Mouse (Mus musculus) spleen, adult 2 months (tissue): ENCODE results near the gene Noxred1.

ENCODE experiments used
- CTCF ChIP-seq: fragments of 200-500 bp; IDR thresholded peaks from 2 replicates; pipeline ENCODE4 v1.5.1; 2011; ENCODE audit warnings: mild to moderate bottlenecking, inconsistent platforms; ENCODE audit not compliant: insufficient read depth, insufficient read length, insufficient replicate concordance; ENCODE audit errors: extremely low read depth
- POLR2A ChIP-seq: fragments of 200-500 bp; IDR thresholded peaks from 2 replicates; pipeline ENCODE4 v1.6.1; 2011; ENCODE audit warnings: low read depth, low read length, inconsistent platforms

- TF ChIP-seq CTCF (no peak), POLR2A (no peak)
Observed at GRCm38 (mm10) chr12:87196310-87196709, 42.2 kb downstream of the Noxred1 start.
